Mouse (Mus musculus): ENCODE results near the gene Ddit4.
"Not testable (repeated sequence)": the region's sequence is repeated elsewhere in the genome, so short reads cannot be mapped to it uniquely, and the experiment has no call there.

The Ddit4 gene

GRCm38 (mm10) chr10:59951211-59952151 is at the start of gene Ddit4:
TSS of gene Ddit4 (minus strand) at chr10:59951834.
- peak; percentile 99 for DNase-seq (ENCODE audit: extremely low read depth, insufficient read length, low spot score)

GRCm38 (mm10) chr10:59999057-59999456 is 47.4 kb upstream of the Ddit4 start:
- DNase-seq (ENCODE audit: extremely low read depth, insufficient read length, low spot score), result no peak

- no peak for DNase-seq (ENCODE audit: extremely low read depth, insufficient read length, low spot score)
These were observed 46.0 kb upstream of the Ddit4 start for GRCm38 (mm10) chr10:59997591-59997990.

GRCm38 (mm10) chr10:59995889-59996288 is 44.3 kb upstream of the Ddit4 start:
- DNase-seq (ENCODE audit: extremely low read depth, insufficient read length, low spot score), result no peak

DNA sequence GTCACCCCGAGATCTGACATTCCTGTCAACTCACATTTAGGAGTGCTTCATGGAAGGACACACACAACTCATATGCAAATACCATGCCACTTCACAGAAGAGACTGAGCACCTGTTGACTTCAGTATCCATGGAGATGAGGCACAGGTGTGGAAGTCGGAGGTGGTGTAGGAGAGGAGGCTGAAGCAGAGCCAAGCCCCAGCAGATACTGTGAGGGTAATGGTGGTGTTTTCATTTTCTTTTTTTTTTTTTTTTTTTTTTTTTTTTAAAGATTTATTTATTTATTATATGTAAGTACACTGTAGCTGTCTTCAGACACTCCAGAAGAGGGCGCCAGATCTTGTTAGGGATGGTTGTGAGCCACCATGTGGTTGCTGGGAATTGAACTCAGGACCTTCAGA is 42.2 kb upstream of the Ddit4 start:
- DNase-seq (ENCODE audit: extremely low read depth, insufficient read length, low spot score), result not testable (repeated sequence)

DNA sequence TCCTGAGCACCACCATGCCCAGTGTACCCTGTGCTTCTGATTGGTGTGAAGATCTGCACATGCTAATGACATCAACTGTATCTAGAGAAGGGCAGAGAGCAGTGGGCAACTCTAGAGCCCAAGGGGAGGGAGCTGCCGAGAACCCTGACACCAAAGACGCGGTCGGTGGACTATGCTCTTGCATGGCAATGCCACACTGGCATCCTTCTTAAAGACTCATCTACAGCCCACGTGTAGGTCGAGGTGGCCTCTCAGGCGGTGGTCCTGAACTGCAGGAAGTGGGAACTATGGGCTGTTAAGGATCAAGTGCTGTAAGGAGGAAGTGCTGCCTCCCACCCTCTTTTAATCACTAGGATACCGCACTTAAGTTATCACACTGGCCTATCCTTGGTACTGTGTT is 40.4 kb upstream of the Ddit4 start:
- no peak for DNase-seq (ENCODE audit: extremely low read depth, insufficient read length, low spot score)

DNA sequence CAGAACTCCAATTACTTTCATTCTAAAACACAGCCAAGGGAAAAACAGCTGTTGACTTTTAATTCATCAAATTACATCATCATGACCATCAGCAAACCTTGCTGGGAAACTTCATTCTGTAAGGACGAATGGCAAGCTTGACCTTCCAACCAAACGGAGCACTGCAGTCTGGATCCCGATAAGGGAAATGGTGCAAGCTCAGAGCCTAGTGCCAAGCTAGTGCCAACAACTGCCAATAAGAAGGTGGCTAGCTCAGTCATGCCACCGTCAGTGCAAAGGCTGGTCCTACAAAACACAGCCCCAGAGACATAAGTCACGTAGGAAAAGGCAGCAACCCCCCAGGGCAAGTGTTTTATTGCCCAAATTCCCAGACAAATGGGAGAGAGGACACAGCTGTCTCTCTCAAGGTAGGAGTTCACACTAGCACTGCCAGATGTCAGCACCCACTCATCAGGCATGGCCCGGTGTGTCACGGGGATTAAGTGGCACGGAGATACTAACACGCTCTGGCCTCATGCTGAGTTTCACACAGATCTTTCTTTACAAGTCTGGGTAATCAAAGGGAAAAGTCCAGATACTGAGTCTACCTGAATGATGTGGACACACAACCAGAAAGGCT is 39.7 kb upstream of the Ddit4 start:
- DNase-seq (ENCODE audit: extremely low read depth, insufficient read length, low spot score), result no peak

- no peak for DNase-seq (ENCODE audit: extremely low read depth, insufficient read length, low spot score)
These were observed 38.8 kb upstream of the Ddit4 start for GRCm38 (mm10) chr10:59990393-59990792.

GRCm38 (mm10) chr10:59988036-59988435 is 36.4 kb upstream of the Ddit4 start:
- DNase-seq (ENCODE audit: extremely low read depth, insufficient read length, low spot score), result no peak

GRCm38 (mm10) chr10:59982379-59982873 is 30.8 kb upstream of the Ddit4 start:
- DNase-seq (ENCODE audit: extremely low read depth, insufficient read length, low spot score), result no peak

GRCm38 (mm10) chr10:59981792-59982191 is 30.2 kb upstream of the Ddit4 start:
- DNase-seq (ENCODE audit: extremely low read depth, insufficient read length, low spot score), result no peak

- DNase-seq (ENCODE audit: extremely low read depth, insufficient read length, low spot score), result no peak
These were observed 29.7 kb upstream of the Ddit4 start for GRCm38 (mm10) chr10:59981336-59981735.

GRCm38 (mm10) chr10:59980815-59981244 is 29.2 kb upstream of the Ddit4 start:
- DNase-seq (ENCODE audit: extremely low read depth, insufficient read length, low spot score), result no peak

DNA sequence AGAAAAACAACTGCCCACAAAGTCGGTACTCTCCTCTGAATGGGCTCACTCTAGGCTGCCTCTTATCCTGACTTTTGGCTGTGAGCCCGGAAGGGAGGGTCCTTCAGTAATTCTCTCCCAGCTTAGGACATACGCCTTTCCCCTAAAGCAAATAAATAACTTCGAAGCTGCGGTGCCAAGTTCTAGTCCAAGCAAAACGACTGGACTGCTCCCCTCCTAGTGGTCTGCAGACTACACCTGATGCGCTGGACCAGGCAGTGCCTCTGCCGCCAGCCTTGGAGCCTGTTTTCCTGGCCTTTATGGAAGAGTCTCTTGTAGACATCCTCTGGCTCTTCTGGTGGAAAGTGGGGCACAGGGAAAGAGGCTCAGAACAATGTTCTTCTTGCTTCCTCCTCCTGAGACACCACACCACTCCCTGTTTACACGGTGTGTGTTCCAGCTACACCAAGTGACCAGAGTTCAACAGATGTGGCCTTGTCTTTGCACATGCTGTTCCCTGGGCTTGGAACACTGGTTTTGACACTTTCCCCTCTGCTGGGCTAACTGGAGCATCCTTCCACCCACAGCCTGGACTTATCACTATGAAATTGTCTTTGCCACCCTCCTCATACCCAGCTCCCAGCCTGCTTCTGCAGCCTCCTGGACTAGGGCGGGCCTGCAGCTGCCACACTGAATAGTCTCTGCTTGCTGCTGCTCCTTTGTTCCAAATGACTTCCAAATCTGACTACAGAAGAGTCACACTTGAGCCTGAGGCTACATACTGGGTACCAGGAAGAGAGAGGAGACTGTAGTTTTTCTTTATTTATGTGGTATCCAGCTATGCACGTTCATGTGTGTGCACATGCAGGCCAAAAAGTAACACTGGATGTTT is 27.5 kb upstream of the Ddit4 start:
- DNase-seq (ENCODE audit: extremely low read depth, insufficient read length, low spot score), result peak; percentile 35

DNA sequence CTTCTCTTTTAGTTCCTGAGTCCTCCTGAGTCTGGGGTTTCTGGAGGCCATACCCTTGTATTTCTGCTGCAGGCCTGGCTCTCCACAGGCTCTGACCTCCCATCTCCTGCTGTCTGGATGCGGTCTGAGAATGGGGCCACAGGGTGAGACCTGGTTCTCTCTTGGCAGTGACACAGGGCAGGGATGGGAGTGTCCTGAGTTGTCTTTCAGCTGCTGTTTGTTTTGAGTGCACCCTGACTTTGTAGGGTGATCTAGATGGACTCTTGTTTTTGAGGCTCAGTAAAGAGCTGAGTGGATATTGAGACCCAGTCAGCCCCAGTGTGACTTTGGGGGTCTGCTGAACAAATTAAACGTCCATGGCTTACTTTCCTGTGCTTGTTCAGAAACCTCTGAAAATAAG is 26.8 kb upstream of the Ddit4 start:
- DNase-seq (ENCODE audit: extremely low read depth, insufficient read length, low spot score), result no peak

- peak; percentile 67 for DNase-seq (ENCODE audit: extremely low read depth, insufficient read length, low spot score)
These were observed 26.2 kb upstream of the Ddit4 start for GRCm38 (mm10) chr10:59977715-59978343.

GRCm38 (mm10) chr10:59977141-59977540 is 25.5 kb upstream of the Ddit4 start:
- no peak for DNase-seq (ENCODE audit: extremely low read depth, insufficient read length, low spot score)

DNA sequence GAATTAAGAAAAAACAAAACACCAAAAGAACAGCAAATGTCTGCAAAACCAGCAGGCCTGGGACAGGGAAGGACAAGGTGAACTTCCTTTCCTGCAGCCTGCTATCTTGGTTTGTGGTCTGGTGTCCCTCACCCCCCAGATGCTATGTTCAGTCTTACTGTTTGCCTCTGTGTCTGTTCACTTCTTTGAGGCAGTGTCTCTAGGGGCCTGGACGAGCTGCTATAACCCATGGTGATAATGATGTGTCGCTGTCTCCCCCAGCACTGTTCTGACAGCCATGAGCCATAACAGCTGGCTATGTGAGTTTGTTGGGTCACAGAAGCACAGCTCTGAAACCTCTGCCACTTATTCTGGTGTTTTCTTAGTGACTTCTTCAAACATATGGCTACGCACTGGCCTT is 23.2 kb upstream of the Ddit4 start:
- DNase-seq (ENCODE audit: extremely low read depth, insufficient read length, low spot score), result no peak

DNA sequence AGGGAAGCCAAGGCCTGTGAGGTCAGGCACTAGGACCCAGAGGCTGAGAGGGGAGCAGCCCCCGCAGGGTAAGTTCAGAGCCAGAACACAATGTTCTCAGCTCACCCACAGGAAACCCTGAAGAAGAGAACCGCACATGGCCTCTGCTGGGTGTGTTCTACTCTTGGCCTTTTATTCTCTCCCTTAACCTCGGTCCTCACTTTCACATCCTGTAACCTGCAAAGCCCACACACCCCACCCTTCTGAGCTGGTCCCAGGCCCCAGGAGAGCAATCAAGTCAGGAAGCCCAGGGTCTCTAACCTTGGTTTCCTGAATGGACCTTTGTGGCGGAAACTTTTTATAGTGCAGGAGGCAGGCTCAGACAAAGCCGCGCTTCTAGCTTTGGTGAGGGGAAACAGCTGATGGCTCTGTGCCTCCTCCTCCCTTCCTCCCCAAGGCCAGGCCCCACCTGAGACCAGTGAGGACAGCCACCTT is 22.6 kb upstream of the Ddit4 start:
- DNase-seq (ENCODE audit: extremely low read depth, insufficient read length, low spot score), result no peak

DNA sequence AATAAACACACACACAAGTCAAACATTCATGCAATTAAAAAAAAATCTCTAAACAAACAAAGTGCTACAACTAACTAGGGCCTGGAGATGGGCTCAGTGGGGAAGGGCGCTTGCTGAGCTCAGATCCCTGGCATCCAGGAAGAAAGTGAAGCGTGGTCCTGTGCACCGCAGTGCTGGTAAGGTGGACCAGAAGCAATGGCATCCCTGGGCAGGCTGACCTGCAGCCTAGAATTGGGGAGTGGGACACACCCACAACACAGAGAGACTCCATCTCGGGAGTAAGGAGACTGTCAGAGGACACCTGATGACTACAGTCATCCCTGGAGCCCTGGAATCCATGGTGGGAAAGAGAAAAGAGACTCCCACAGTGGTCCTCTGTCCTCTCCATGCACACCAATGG is 21.8 kb upstream of the Ddit4 start:
- DNase-seq (ENCODE audit: extremely low read depth, insufficient read length, low spot score), result no peak

Data from 3134 (cell line).